Mouse (Mus musculus) layer of hippocampus, adult 9-11 months (tissue): ENCODE data around the gene Acan.

Source experiments
- DNase-seq: peaks from one replicate; pipeline ENCODE4 v3.0.0; 2022

Gene Acan

GRCm38 (mm10) chr7:79053383-79053889, at the start of gene Acan:
Acan (plus strand) TSS chr7:79053483.
- no peak for DNase-seq

- peak; percentile 46 for DNase-seq
Measured at GRCm38 (mm10) chr7:79021293-79021905, 31.9 kb upstream of the Acan start.

DNA sequence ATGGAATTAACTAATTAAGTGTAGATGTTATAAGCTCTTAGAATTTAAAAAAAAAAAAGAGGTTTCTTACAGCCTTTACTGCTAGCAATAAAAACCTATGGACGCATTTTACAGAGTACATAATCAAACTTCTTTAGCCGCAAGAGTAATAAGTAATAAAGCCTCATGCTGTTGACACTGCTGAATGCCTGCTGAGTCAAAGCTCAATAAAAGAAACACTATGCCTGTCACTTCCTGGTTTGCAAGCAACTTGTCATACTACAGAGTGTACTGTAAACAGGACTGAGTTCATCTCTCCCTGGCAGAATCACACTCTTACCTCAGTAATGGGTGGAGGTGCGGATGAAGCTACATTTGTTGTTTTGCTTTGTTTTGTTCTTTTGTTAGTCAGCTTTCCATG, 24.1 kb upstream of the Acan start:
- no peak for DNase-seq

DNA sequence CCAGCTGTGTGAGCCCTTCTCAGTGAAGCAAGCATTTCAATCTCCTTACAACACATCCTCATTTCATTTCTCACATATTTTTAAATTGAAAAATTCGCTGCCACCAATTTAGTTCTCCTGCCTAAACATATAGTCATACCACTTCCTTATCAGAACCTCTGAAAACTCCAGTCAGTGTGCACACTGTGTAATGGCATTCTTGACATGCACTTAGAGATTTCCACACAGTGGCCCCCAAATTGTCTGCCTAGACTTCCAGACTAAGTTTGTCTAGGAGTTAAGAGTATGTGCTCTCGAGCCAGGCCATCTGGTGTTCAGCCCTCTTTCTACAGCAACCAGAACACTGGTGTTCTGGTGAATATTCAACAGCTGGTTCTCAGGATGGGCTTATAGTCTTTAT, 19.5 kb upstream of the Acan start:
- no peak for DNase-seq

GRCm38 (mm10) chr7:79034521-79034920, 18.8 kb upstream of the Acan start:
- no peak for DNase-seq

GRCm38 (mm10) chr7:79052081-79052480, 1.2 kb upstream of the Acan start:
- no peak for DNase-seq

- no peak for DNase-seq
Measured at GRCm38 (mm10) chr7:79052521-79053382, 531 bp upstream of the Acan start.

GRCm38 (mm10) chr7:79054111-79054510, 828 bp downstream of the Acan start:
- DNase-seq: no peak

- DNase-seq: no peak
Measured at GRCm38 (mm10) chr7:79058546-79058945, 5.3 kb downstream of the Acan start.

DNA sequence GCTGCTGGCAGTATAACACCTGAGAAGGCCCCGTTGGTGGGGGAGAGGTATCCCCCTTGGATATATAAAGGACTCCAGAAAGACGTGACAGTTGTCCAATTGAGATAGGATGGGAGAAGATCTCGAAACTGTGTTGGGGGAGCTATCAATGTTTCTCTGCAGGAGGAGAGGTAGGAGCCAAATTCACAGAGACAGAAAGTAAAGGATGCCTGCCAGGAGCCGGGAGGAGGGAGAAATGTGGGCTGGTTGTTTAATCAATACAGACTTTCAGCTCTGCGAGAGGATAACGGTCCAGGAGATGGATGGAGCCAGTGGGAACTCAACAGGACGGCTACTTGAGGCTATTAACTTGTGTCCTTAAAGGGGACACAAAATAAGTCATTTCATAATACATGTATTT, 14.2 kb downstream of the Acan start:
- no peak for DNase-seq

DNA sequence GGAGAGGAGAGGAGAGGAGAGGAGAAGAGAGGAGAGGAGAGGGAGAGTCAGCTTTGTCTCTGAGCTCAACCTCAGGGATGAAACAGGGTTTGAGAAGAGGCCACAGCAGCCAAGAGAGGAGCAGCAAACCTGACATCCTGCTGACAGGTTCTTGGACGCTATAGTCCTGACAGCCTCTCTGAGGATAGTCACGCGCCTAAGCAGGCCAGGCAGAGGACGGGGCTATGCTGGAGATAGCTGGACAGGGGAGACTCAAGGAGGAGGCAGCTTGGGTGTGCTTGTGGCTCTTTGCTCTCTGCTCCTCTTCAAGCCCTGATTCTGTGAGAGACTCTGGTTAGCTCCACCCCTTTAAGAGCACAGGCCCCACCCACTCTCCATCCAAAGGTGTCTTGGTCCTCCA, 14.9 kb downstream of the Acan start:
- DNase-seq: no peak

- no peak for DNase-seq
Measured at GRCm38 (mm10) chr7:79079212-79079611, 25.9 kb downstream of the Acan start.

DNA sequence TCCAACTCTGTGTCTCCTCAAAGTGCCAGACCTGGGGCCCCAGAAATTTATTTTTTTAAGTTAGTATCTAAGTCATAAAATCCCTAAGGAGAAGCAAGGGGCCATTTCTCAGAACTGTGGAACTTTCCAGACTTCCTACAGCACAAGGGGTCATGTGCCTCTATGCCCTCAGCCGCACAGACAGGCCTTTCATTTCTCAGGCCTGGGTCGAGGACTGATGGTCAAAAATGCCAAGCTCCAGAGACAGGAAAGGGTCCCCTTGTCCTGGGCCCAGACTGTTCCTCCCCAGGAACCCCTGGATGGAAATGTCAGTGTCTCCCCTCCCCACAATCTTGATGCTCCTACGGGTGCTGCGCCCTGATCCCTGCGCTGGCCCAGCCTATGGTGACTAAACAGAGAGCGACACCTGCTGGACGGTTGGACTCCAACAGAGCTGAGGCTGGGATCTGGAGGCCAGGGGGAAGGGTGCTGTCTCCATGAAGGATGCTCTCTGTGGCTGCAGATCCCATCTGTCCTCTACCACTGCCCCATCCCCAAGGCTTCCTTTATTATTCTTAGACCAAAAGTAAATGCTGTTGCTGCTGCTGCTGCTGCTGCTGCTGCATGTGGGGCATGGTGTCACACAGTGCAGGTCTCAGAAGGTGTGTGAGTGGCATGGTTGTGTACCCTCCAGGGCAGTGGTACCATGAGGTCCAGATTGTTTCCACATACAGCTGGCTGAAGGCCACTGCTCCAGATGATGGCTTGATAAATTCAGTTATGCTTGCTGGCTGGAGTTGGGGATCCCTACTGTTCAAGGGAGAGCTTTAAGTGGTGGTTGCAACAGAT, 27.5 kb downstream of the Acan start:
- peak; percentile 27 for DNase-seq

DNA sequence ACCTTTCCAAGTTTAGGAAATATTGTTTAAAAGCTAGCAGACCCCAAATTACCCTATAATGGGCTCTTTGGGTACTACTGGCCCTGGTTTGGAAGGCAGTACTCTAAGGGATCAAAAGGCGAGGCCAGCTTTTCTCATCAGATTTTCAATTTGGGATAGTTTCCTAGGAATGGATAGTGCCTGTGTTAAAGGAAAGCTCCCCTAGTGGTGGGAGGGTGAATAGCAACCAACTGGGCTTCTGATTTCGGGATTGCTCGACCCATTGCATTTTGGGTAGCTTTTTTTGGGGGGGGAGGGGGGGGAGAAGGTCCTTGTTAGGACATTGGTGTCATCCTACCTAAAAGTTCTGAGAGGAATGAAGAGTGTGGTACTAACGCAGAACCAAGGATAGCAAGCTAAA, 35.8 kb downstream of the Acan start:
- no peak for DNase-seq

DNA sequence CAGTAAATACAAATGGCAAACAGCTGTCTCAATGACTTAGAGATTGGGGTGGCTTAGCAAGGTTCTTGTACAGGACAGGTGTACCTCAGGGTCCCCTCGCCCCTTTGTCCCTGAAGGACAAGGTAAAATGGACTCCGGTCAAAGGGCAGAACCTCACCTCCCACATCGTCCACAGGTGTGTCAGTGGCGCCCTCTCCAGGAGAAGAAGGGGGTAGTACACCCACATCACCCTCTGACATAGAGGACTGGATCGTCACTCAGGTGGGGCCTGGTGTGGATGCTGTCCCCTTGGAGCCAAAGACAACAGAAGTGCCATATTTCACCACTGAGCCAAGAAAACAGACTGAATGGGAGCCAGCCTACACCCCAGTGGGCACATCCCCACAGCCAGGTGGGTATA, 43.2 kb downstream of the Acan start:
- no peak for DNase-seq

DNA sequence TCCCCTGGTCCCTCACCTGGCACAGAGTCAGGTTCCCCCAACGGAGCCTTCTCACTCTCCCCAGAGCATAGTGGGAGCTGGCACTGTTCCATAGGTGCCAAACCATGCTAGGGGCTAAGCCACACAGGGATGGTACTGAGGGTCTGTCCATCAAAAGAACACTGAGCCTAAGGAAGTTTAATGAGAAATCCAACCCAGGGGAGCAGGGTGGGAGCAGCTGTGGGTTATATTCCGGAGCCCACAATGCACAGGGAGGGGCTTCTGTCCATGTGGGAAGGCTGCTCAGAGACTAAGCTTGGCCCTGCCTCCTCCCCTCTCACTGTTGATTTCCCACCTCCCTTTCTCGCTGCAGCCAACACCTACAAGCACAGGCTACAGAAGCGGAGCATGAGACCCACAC, 60.6 kb downstream of the Acan start:
- no peak for DNase-seq

GRCm38 (mm10) chr7:79123465-79123864, 70.2 kb downstream of the Acan start:
- peak; percentile 72 for DNase-seq

DNA sequence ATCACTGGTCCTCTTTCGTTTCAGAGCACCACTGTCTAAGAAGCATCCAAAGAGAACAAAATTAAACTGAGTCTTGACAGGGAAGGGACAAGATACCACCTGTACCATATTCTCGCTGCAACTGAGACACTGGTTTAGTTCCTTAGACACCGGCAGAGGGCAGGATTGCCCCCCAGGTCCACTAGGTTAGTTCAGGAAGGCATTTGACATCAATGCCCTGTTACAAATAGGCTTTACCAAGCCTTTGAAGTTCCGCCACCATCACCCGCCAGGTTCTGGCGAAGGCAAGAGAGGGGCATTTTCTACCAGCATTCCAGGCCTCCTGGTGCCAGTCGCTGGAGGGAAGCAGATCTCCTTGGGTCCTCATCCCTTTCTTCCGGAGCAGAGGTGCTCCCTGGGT, 76.6 kb downstream of the Acan start:
- DNase-seq: no peak

- DNase-seq: no peak
Measured at GRCm38 (mm10) chr7:79130385-79130784, 77.1 kb downstream of the Acan start.

- no peak for DNase-seq
Measured at GRCm38 (mm10) chr7:79130843-79131444, 77.7 kb downstream of the Acan start, which contains the start of gene Hapln3. Hapln3 (minus strand) TSS chr7:79131018.

DNA sequence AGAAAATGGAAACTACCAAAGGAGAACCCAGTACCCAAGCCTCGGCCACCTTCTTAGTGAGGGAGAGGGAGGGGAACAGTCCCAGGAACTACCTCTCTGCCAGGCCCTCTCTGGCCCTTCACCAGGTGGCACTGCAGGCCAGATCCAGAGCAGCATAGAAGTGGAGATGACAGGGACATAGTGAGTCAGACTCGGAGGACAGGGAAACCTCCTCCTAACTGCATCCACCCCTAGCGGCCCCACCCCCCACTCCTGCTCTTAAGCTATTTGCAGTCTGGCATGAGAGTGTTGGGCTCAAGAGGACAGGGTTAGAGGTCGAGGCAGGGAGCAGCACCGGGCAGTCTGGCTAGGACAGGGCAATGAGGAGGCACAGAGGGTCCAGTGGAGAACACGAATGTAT, 80.1 kb downstream of the Acan start:
- DNase-seq: no peak

GRCm38 (mm10) chr7:79139328-79139824, 86.1 kb downstream of the Acan start:
- no peak for DNase-seq
